Mouse (Mus musculus) lung, postnatal 0 days (tissue): Measurements from ENCODE around the gene Gm43720.

ENCODE experiments used
- CTCF ChIP-seq: IDR thresholded peaks from 2 replicates; pipeline ENCODE4 v1.5.1; 2016; ENCODE audit warnings: antibody characterized with exemption, mild to moderate bottlenecking
- EP300 ChIP-seq: IDR thresholded peaks from 2 replicates; pipeline ENCODE4 v1.6.1; 2016; ENCODE audit warnings: antibody characterized with exemption, mild to moderate bottlenecking, control low read depth

GRCm38 (mm10) chr5:138267114-138267513, 12.6 kb downstream of the Gm43720 start:
- TF ChIP-seq CTCF: no peak
- no peak for TF ChIP-seq EP300
